Mouse (Mus musculus): ENCODE results near the gene Sirt2. TPM values are rescaled to one million over a fixed set of nuclear protein-coding genes. Genes with fewer than 3 reads are reported as not detected.

Sirt2 gene
- polyA plus RNA-seq, 1 experiment = 17.6 TPM

DNA sequence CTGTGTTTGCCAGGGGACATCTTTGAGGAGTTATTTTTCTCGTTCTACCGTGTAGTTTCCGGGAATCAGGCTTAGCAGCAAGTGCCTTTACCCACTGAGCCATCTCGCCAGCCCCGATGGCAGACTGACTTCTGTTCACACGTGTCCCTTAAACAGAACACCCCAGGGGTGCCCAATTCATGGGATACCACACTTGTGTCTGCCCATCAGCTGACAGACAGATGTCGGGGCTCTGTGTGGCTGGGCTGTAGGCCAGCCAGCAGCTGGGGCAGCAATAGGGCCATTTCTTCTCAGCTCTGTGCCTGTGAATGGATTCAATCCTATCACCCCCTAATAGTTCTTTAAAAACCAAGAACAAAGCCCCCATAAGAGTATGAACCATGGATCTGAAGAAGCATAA is 8.6 kb downstream of the Sirt2 start:
- peaks cover 25% of the 10 kb centered on the region for H3K4me1 ChIP-seq (ENCODE audit: control insufficient read depth)
- H3K27me3 ChIP-seq (ENCODE audit: control insufficient read depth) = no peaks in the 10 kb centered on the region
- no peak overlapping the region for H3K4me3 ChIP-seq (replicated peaks)
- H3K36me3 ChIP-seq (ENCODE audit: control insufficient read depth) = peaks cover 30% of the 10 kb centered on the region
- TF ChIP-seq TAL1 (IDR thresholded peaks at IDR 0.05; ENCODE audit: low read length) (no peak), GATA1 (IDR thresholded peaks at IDR 0.05; ENCODE audit: low read length) (no peak)
- no peaks in the 10 kb centered on the region for H3K9me3 ChIP-seq (ENCODE audit: control insufficient read depth, low read length)

DNA sequence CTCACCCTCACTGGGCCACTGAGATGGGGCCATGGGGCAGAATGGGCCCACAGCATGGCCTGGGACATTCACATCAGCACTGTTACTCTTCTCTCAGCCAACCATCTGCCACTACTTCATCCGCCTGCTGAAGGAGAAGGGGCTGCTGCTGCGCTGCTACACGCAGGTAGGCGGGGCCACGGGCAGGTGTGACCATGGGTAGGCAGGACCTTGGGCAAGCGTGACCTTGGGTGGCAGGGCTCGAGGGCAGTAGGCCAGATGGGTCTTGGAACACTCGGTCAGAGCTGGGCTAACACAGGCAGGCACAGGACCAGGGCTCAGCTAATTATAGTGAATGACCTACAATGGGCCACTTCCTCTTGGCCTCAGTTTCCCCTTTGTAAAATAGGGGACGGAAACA is 12.3 kb downstream of the Sirt2 start:
- no peaks in the 10 kb centered on the region for H3K9me3 ChIP-seq (ENCODE audit: control insufficient read depth, low read length)
- H3K4me3 ChIP-seq (replicated peaks) = no peak overlapping the region
- peaks cover 39% of the 10 kb centered on the region for H3K36me3 ChIP-seq (ENCODE audit: control insufficient read depth)
- TF ChIP-seq GATA1 (IDR thresholded peaks at IDR 0.05; ENCODE audit: low read length) = no peak
- TF ChIP-seq TAL1 (IDR thresholded peaks at IDR 0.05; ENCODE audit: low read length) = no peak
- peaks cover 17% of the 10 kb centered on the region for H3K4me1 ChIP-seq (ENCODE audit: control insufficient read depth)
- H3K27me3 ChIP-seq (ENCODE audit: control insufficient read depth) = no peaks in the 10 kb centered on the region

- Histone ChIP-seq H3K9me3 (ENCODE audit: control insufficient read depth, low read length) (no peaks in the 10 kb centered on the region), H3K36me3 (ENCODE audit: control insufficient read depth) (peaks cover 44% of the 10 kb centered on the region), H3K4me1 (ENCODE audit: control insufficient read depth) (peaks cover 17% of the 10 kb centered on the region), H3K27me3 (ENCODE audit: control insufficient read depth) (no peaks in the 10 kb centered on the region), H3K4me3 (replicated peaks) (no peak overlapping the region)
- no peak for TF ChIP-seq TAL1 (IDR thresholded peaks at IDR 0.05; ENCODE audit: low read length)
- TF ChIP-seq GATA1 (IDR thresholded peaks at IDR 0.05; ENCODE audit: low read length) = no peak
These were observed 13.6 kb downstream of the Sirt2 start for GRCm38 (mm10) chr7:28780067-28780658.

DNA sequence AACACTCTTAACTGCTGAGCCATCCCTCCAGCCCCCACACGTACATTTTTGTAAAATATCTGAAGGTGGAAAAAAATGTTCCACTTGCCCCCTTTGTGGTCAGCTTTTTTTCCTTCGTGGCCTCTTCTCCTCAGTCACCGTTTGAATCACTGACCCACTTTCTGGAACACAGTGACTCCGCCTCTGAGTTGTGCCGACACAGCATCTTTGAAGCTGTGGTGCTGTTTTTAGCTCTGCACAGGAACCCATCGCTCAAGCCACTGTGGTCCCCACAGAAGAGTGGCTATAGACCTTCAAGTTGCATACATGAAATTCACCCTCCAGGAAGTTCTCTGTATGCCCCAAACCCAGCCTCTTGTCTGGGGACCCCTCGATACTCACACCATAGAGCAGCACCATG is 14.3 kb downstream of the Sirt2 start:
- Histone ChIP-seq H3K27me3 (ENCODE audit: control insufficient read depth) (no peaks in the 10 kb centered on the region), H3K9me3 (ENCODE audit: control insufficient read depth, low read length) (no peaks in the 10 kb centered on the region), H3K4me1 (ENCODE audit: control insufficient read depth) (peaks cover 17% of the 10 kb centered on the region), H3K4me3 (replicated peaks) (no peak overlapping the region), H3K36me3 (ENCODE audit: control insufficient read depth) (peaks cover 49% of the 10 kb centered on the region)
- TF ChIP-seq TAL1 (IDR thresholded peaks at IDR 0.05; ENCODE audit: low read length) (no peak), GATA1 (IDR thresholded peaks at IDR 0.05; ENCODE audit: low read length) (no peak)

GRCm38 (mm10) chr7:28781261-28781663 is 14.7 kb downstream of the Sirt2 start:
- Histone ChIP-seq H3K36me3 (ENCODE audit: control insufficient read depth) (peaks cover 50% of the 10 kb centered on the region), H3K9me3 (ENCODE audit: control insufficient read depth, low read length) (no peaks in the 10 kb centered on the region), H3K4me1 (ENCODE audit: control insufficient read depth) (peaks cover 17% of the 10 kb centered on the region), H3K4me3 (replicated peaks) (no peak overlapping the region), H3K27me3 (ENCODE audit: control insufficient read depth) (no peaks in the 10 kb centered on the region)
- TF ChIP-seq GATA1 (IDR thresholded peaks at IDR 0.05; ENCODE audit: low read length) (no peak), TAL1 (IDR thresholded peaks at IDR 0.05; ENCODE audit: low read length) (no peak)

GRCm38 (mm10) chr7:28785161-28785560 is 18.6 kb downstream of the Sirt2 start:
- Histone ChIP-seq H3K4me3 (replicated peaks) (no peak overlapping the region), H3K36me3 (ENCODE audit: control insufficient read depth) (peaks cover 42% of the 10 kb centered on the region), H3K4me1 (ENCODE audit: control insufficient read depth) (peaks cover 10% of the 10 kb centered on the region), H3K27me3 (ENCODE audit: control insufficient read depth) (no peaks in the 10 kb centered on the region), H3K9me3 (ENCODE audit: control insufficient read depth, low read length) (no peaks in the 10 kb centered on the region)
- TF ChIP-seq GATA1 (IDR thresholded peaks at IDR 0.05; ENCODE audit: low read length) = no peak
- TF ChIP-seq TAL1 (IDR thresholded peaks at IDR 0.05; ENCODE audit: low read length) = no peak

- H3K36me3 ChIP-seq (ENCODE audit: control insufficient read depth) = peaks cover 31% of the 10 kb centered on the region
- no peaks in the 10 kb centered on the region for H3K27me3 ChIP-seq (ENCODE audit: control insufficient read depth)
- no peak overlapping the region for H3K4me3 ChIP-seq (replicated peaks)
- H3K4me1 ChIP-seq (ENCODE audit: control insufficient read depth) = no peaks in the 10 kb centered on the region
- no peak for TF ChIP-seq GATA1 (IDR thresholded peaks at IDR 0.05; ENCODE audit: low read length)
- TF ChIP-seq TAL1 (IDR thresholded peaks at IDR 0.05; ENCODE audit: low read length) = no peak
- no peaks in the 10 kb centered on the region for H3K9me3 ChIP-seq (ENCODE audit: control insufficient read depth, low read length)
These were observed 21.3 kb downstream of the Sirt2 start for GRCm38 (mm10) chr7:28787884-28788283.

GRCm38 (mm10) chr7:28788307-28789195 is 22.0 kb downstream of the Sirt2 start, which contains the start of gene Rinl:
Gene Rinl, plus strand, starts transcription at chr7:28788969.
- H3K27me3 ChIP-seq (ENCODE audit: control insufficient read depth) = no peaks in the 10 kb centered on the region
- TF ChIP-seq GATA1 (IDR thresholded peaks at IDR 0.05; ENCODE audit: low read length) (no peak), TAL1 (IDR thresholded peaks at IDR 0.05; ENCODE audit: low read length) (no peak)
- no peaks in the 10 kb centered on the region for H3K9me3 ChIP-seq (ENCODE audit: control insufficient read depth, low read length)
- no peak within 1 kb of the TSS for H3K4me3 ChIP-seq (replicated peaks)
- peaks cover 26% of the 10 kb centered on the region for H3K36me3 ChIP-seq (ENCODE audit: control insufficient read depth)
- no peaks in the 10 kb centered on the region for H3K4me1 ChIP-seq (ENCODE audit: control insufficient read depth)

DNA sequence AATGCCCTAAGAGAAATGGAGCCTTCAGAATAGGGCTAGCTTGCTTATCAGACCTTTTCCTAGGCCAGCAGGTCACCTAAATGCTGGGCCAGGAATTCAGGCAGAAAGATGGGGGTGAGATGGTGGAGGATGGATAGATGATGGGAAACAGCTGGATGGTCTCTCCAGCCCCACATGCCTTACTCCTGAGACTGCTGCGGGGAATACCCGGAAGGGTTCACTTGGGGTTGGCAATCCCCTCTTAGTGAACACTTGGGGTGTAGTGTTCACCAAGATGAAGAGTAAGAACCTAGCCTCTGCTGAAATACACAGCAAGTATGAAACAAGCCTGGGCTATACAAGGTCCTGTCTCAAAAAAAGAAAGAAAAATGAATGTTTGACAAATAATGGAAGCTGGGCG is 22.7 kb downstream of the Sirt2 start:
- TF ChIP-seq TAL1 (IDR thresholded peaks at IDR 0.05; ENCODE audit: low read length) = no peak
- no peak for TF ChIP-seq GATA1 (IDR thresholded peaks at IDR 0.05; ENCODE audit: low read length)
- no peaks in the 10 kb centered on the region for H3K27me3 ChIP-seq (ENCODE audit: control insufficient read depth)
- no peak overlapping the region for H3K4me3 ChIP-seq (replicated peaks)
- H3K4me1 ChIP-seq (ENCODE audit: control insufficient read depth) = no peaks in the 10 kb centered on the region
- no peaks in the 10 kb centered on the region for H3K9me3 ChIP-seq (ENCODE audit: control insufficient read depth, low read length)
- H3K36me3 ChIP-seq (ENCODE audit: control insufficient read depth) = peaks cover 20% of the 10 kb centered on the region

All from erythroblast, embryonic 14.5 days (primary cell).